Mouse (Mus musculus): ENCODE results near the gene Tmem120a. TPM values are rescaled to one million over a fixed set of nuclear protein-coding genes. Genes with fewer than 3 reads are reported as not detected.

The Tmem120a gene
- total RNA-seq, 1 experiment: 38.7 TPM

DNA sequence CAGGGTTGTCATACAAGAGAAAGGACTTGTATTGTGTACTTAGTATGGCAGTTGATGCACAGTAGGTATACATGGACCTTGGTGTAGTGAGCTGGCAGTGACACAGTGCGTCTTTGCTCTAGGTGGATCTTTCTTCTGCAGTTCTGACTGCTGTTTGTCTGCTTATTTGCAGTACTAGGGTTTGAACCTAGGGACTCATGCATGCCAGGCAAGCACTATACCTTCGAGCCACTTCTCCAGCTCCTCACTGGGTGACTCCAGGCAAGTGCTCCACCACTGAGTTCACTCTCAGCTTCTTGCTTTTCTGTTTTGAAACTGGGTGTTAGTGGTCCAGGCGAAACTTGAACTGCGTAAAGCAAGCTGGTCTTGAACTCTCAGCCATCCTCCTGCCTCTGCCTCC lies 42.6 kb downstream of the Tmem120a start:
- Histone ChIP-seq H3K36me3 (ENCODE audit: control insufficient read depth, insufficient read depth, low read length, poor library complexity, severe bottlenecking) (peaks cover 2% of the 10 kb centered on the region; the same call in 1 of the 2 replicates), H3K4me1 (ENCODE audit: control insufficient read depth in 2 of 2, insufficient read depth in 2 of 2, low read length in 2 of 2, poor library complexity in 1 of 2) (peaks cover 3% of the 10 kb centered on the region in 2 experiments; a peak in 2 of 4 replicates), H3K4me3 (ENCODE audit: insufficient read depth in 1 of 2, low read depth in 1 of 2, low read length in 2 of 2, poor library complexity in 1 of 2, severe bottlenecking in 1 of 2) (no peak overlapping the region), H3K9me3 (ENCODE audit: control insufficient read depth, insufficient read depth, low read depth, low read length) (no peaks in the 10 kb centered on the region), H3K27ac (ENCODE audit: insufficient read depth, low read depth, low read length, poor library complexity, severe bottlenecking) (no peak overlapping the region), H3K9ac (ENCODE audit: insufficient read depth, low read depth, low read length, poor library complexity, severe bottlenecking) (no peak overlapping the region)
- no peak for TF ChIP-seq MAFK (IDR thresholded peaks at IDR 0.05; ENCODE audit: insufficient read depth, low read depth, low read length)
- no peak for DNase-seq (ENCODE audit: low read depth, low spot score)
- in situ Hi-C loops (cut with MboI; ENCODE audit: low sequenced_read_pairs in 2 of 2, unreplicated experiment in 2 of 2): no loop called here

DNA sequence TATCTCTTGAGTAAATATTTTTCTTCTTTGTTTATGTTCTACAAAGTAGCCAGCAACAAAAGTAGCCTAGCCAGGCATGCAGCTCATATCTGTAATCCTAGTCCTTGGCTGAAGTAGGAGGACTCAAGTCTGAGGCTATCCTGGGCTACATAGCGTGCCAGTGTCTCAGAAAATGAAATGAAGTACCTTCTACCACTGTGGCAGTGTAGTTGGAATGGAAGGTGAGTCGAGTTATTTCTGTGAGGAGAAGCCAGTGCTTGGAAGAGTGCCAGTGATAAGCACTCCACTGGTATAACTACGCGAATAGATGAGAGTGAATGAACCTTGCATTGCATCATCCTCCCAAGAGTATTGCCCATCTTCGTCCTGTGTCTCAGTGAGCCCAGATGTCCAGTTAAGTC lies 46.5 kb downstream of the Tmem120a start:
- H3K36me3 ChIP-seq (ENCODE audit: control insufficient read depth, insufficient read depth, low read length, poor library complexity, severe bottlenecking): peaks cover 2% of the 10 kb centered on the region; the same call in 1 of the 2 replicates
- H3K27ac ChIP-seq (ENCODE audit: insufficient read depth, low read depth, low read length, poor library complexity, severe bottlenecking): no peak overlapping the region
- no peaks in the 10 kb centered on the region for H3K9me3 ChIP-seq (ENCODE audit: control insufficient read depth, insufficient read depth, low read depth, low read length)
- TF ChIP-seq HCFC1 (IDR thresholded peaks at IDR 0.05; ENCODE audit: borderline replicate concordance, insufficient read depth, low read length) (no peak), ZNF384 (IDR thresholded peaks at IDR 0.05; ENCODE audit: low read depth, low read length) (no peak), MAFK (IDR thresholded peaks at IDR 0.05; ENCODE audit: insufficient read depth, low read depth, low read length) (no peak), ZC3H11A (IDR thresholded peaks at IDR 0.05; ENCODE audit: borderline replicate concordance, low read depth, low read length) (no peak), CHD2 (IDR thresholded peaks at IDR 0.05; ENCODE audit: low read depth, low read length) (no peak)
- no peak overlapping the region for H3K9ac ChIP-seq (ENCODE audit: insufficient read depth, low read depth, low read length, poor library complexity, severe bottlenecking)
- no peak overlapping the region for H3K4me3 ChIP-seq (ENCODE audit: insufficient read depth in 1 of 2, low read depth in 1 of 2, low read length in 2 of 2, poor library complexity in 1 of 2, severe bottlenecking in 1 of 2)
- in situ Hi-C loops (cut with MboI; ENCODE audit: low sequenced_read_pairs in 2 of 2, unreplicated experiment in 2 of 2): no loop called here
- peaks cover under 1 to 3% of the 10 kb centered on the region in 2 experiments; a peak in 2 of 4 replicates for H3K4me1 ChIP-seq (ENCODE audit: control insufficient read depth in 2 of 2, insufficient read depth in 2 of 2, low read length in 2 of 2, poor library complexity in 1 of 2)
- DNase-seq (ENCODE audit: low read depth, low spot score): no peak

DNA sequence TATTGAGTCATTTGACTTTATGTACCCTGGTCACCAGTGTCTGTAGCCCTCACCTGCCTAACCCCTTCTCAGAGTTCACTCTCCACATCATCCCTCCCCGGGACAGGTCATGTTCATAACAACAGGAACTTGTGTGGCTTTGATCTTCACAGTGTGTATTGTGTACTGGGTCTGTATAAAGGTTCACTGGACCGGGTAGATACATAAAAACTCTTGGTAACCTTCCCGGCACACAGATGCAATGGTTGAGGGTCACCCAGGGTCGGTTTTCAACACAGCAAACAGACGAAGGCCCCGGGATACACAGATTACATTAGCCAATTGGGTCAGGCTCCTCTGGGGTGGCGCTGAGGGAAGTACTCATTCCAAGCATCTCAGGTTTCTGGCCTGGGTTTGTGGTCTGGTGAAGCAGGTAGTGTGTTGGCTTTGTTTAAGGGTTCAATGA lies 48.9 kb downstream of the Tmem120a start:
- Histone ChIP-seq H3K36me3 (ENCODE audit: control insufficient read depth, insufficient read depth, low read length, poor library complexity, severe bottlenecking) (peaks cover 2% of the 10 kb centered on the region; the same call in 1 of the 2 replicates), H3K9me3 (ENCODE audit: control insufficient read depth, insufficient read depth, low read depth, low read length) (no peaks in the 10 kb centered on the region), H3K9ac (ENCODE audit: insufficient read depth, low read depth, low read length, poor library complexity, severe bottlenecking) (no peak overlapping the region), H3K4me3 (ENCODE audit: insufficient read depth in 1 of 2, low read depth in 1 of 2, low read length in 2 of 2, poor library complexity in 1 of 2, severe bottlenecking in 1 of 2) (no peak overlapping the region), H3K4me1 (ENCODE audit: control insufficient read depth in 2 of 2, insufficient read depth in 2 of 2, low read length in 2 of 2, poor library complexity in 1 of 2) (peaks cover 0 to 3% of the 10 kb centered on the region in 2 experiments; a peak in 2 of 4 replicates), H3K27ac (ENCODE audit: insufficient read depth, low read depth, low read length, poor library complexity, severe bottlenecking) (no peak overlapping the region)
- in situ Hi-C loops (cut with MboI; ENCODE audit: low sequenced_read_pairs in 2 of 2, unreplicated experiment in 2 of 2): no loop called here
- DNase-seq (ENCODE audit: low read depth, low spot score): no peak
- no peak for TF ChIP-seq MAFK (IDR thresholded peaks at IDR 0.05; ENCODE audit: insufficient read depth, low read depth, low read length)
- no peak for TF ChIP-seq ZNF384 (IDR thresholded peaks at IDR 0.05; ENCODE audit: low read depth, low read length)
- no peak for TF ChIP-seq CHD2 (IDR thresholded peaks at IDR 0.05; ENCODE audit: low read depth, low read length)
- TF ChIP-seq HCFC1 (IDR thresholded peaks at IDR 0.05; ENCODE audit: borderline replicate concordance, insufficient read depth, low read length): no peak
- TF ChIP-seq ZC3H11A (IDR thresholded peaks at IDR 0.05; ENCODE audit: borderline replicate concordance, low read depth, low read length): no peak

DNA sequence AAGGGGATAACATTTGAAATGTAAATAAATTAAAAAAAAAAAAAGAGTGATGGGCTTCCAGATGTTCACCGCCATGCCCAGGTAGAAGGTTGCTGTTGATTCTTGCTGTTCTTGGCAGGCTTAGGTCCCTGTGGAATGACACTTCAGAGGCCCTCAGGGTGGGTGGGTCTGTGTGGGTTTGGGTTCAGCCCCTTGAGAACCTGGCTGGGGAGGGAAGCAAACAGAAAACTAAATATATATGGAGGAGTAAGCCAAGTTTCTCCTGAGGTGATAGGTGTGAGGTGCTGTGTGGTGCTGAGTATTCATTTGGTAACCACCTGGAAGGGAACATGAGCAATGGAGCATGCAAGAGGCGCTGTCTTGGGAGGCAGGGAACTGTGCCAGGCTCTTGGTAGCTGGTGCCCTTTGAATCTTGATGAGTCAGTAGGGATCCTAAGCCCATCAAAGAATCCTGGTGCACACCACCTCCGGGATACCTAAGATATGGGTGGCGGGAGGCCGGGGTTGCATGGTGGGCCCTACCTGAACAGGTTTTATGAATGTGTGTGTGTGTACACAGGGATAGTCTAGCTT lies 50.9 kb downstream of the Tmem120a start:
- H3K9ac ChIP-seq (ENCODE audit: insufficient read depth, low read depth, low read length, poor library complexity, severe bottlenecking): no peak overlapping the region
- no peak overlapping the region for H3K4me3 ChIP-seq (ENCODE audit: insufficient read depth in 1 of 2, low read depth in 1 of 2, low read length in 2 of 2, poor library complexity in 1 of 2, severe bottlenecking in 1 of 2)
- no peaks in the 10 kb centered on the region for H3K9me3 ChIP-seq (ENCODE audit: control insufficient read depth, insufficient read depth, low read depth, low read length)
- H3K4me1 ChIP-seq (ENCODE audit: control insufficient read depth in 2 of 2, insufficient read depth in 2 of 2, low read length in 2 of 2, poor library complexity in 1 of 2): no peaks in the 10 kb centered on the region; a peak in 1 of 4 replicates
- in situ Hi-C loops (cut with MboI; ENCODE audit: low sequenced_read_pairs in 2 of 2, unreplicated experiment in 2 of 2): no loop called here
- H3K27ac ChIP-seq (ENCODE audit: insufficient read depth, low read depth, low read length, poor library complexity, severe bottlenecking): no peak overlapping the region
- TF ChIP-seq ZC3H11A (IDR thresholded peaks at IDR 0.05; ENCODE audit: borderline replicate concordance, low read depth, low read length): no peak
- no peak for TF ChIP-seq CHD2 (IDR thresholded peaks at IDR 0.05; ENCODE audit: low read depth, low read length)
- no peak for TF ChIP-seq HCFC1 (IDR thresholded peaks at IDR 0.05; ENCODE audit: borderline replicate concordance, insufficient read depth, low read length)
- no peak for TF ChIP-seq ZNF384 (IDR thresholded peaks at IDR 0.05; ENCODE audit: low read depth, low read length)
- no peak for TF ChIP-seq MAFK (IDR thresholded peaks at IDR 0.05; ENCODE audit: insufficient read depth, low read depth, low read length)
- no peak for DNase-seq (ENCODE audit: low read depth, low spot score)
- H3K36me3 ChIP-seq (ENCODE audit: control insufficient read depth, insufficient read depth, low read length, poor library complexity, severe bottlenecking): no peaks in the 10 kb centered on the region

DNA sequence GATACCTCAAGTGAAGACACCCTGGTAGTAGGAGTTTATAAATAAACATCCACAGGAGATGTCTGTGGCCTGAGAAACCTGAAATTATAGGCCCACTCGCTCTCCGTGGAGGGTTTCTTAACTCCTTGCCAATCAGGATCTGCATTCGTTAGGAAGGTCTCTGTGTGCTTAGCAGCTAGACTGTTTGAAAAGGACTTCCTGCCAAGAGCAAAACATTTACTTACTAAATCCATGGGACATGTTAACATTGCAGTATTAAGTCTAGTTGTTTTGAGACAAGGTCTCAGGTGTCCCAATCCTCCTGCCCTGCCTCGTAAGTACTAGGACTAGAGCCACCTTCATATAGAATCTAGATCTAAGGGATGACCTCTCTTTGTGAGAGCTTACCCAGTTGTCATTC lies 53.0 kb downstream of the Tmem120a start:
- Histone ChIP-seq H3K4me3 (ENCODE audit: insufficient read depth in 1 of 2, low read depth in 1 of 2, low read length in 2 of 2, poor library complexity in 1 of 2, severe bottlenecking in 1 of 2) (no peak overlapping the region), H3K9me3 (ENCODE audit: control insufficient read depth, insufficient read depth, low read depth, low read length) (no peaks in the 10 kb centered on the region), H3K27ac (ENCODE audit: insufficient read depth, low read depth, low read length, poor library complexity, severe bottlenecking) (no peak overlapping the region), H3K9ac (ENCODE audit: insufficient read depth, low read depth, low read length, poor library complexity, severe bottlenecking) (no peak overlapping the region), H3K36me3 (ENCODE audit: control insufficient read depth, insufficient read depth, low read length, poor library complexity, severe bottlenecking) (no peaks in the 10 kb centered on the region), H3K4me1 (ENCODE audit: control insufficient read depth in 2 of 2, insufficient read depth in 2 of 2, low read length in 2 of 2, poor library complexity in 1 of 2) (peaks cover 0 to 2% of the 10 kb centered on the region in 2 experiments; a peak in 1 of 4 replicates)
- DNase-seq (ENCODE audit: low read depth, low spot score): no peak
- in situ Hi-C loops (cut with MboI; ENCODE audit: low sequenced_read_pairs in 2 of 2, unreplicated experiment in 2 of 2): no loop called here
- no peak for TF ChIP-seq ZC3H11A (IDR thresholded peaks at IDR 0.05; ENCODE audit: borderline replicate concordance, low read depth, low read length)
- TF ChIP-seq ZNF384 (IDR thresholded peaks at IDR 0.05; ENCODE audit: low read depth, low read length): no peak
- no peak for TF ChIP-seq MAFK (IDR thresholded peaks at IDR 0.05; ENCODE audit: insufficient read depth, low read depth, low read length)
- TF ChIP-seq HCFC1 (IDR thresholded peaks at IDR 0.05; ENCODE audit: borderline replicate concordance, insufficient read depth, low read length): no peak
- no peak for TF ChIP-seq CHD2 (IDR thresholded peaks at IDR 0.05; ENCODE audit: low read depth, low read length)

All from ES-E14 (cell line).